Mouse (Mus musculus): Measurements from ENCODE around the gene Gm17268. TPM values are rescaled to one million over a fixed set of nuclear protein-coding genes. Genes with fewer than 3 reads are reported as not detected.
A peak's percentile ranks its signal among the peaks of the same experiment; 100 is the strongest.

Gm17268 gene
- polyA plus RNA-seq, 1 experiment = not detected

GRCm38 (mm10) chr11:82016181-82016780 is 22.1 kb downstream of the Gm17268 start:
- Histone ChIP-seq H3K79me2 (ENCODE audit: control insufficient read depth, insufficient read depth) (no peaks in the 10 kb centered on the region), H3K79me3 (ENCODE audit: low read depth) (no peaks in the 10 kb centered on the region), H3K27me3 (ENCODE audit: control insufficient read depth, insufficient read depth, insufficient read length) (no peaks in the 10 kb centered on the region), H3K4me3 (ENCODE audit: insufficient read depth, poor library complexity, severe bottlenecking) (no peak overlapping the region), H3K36me3 (ENCODE audit: control insufficient read depth, insufficient read depth) (no peaks in the 10 kb centered on the region), H3ac (ENCODE audit: control insufficient read depth, insufficient read length, low read depth) (no peak overlapping the region)
- no peak for TF ChIP-seq CEBPB (IDR thresholded peaks at IDR 0.05; ENCODE audit: low read depth)
- TF ChIP-seq MYOG (IDR thresholded peaks at IDR 0.05; ENCODE audit: control insufficient read depth, extremely low read depth, insufficient read length) = no peak
- TF ChIP-seq MAX (IDR thresholded peaks at IDR 0.05) = no peak
- TF ChIP-seq FOSL1 (IDR thresholded peaks at IDR 0.05; ENCODE audit: insufficient read depth, low read length, poor library complexity, severe bottlenecking) = no peak
- no peak for TF ChIP-seq MYOD1 (IDR thresholded peaks at IDR 0.05; ENCODE audit: control insufficient read depth, insufficient read length, low read depth)
- no peak for TF ChIP-seq CTCF (IDR thresholded peaks at IDR 0.05; ENCODE audit: control insufficient read depth, insufficient read depth, insufficient read length)

GRCm38 (mm10) chr11:82015066-82015465 is 23.3 kb downstream of the Gm17268 start:
- H3K4me3 ChIP-seq (ENCODE audit: insufficient read depth, poor library complexity, severe bottlenecking) = no peak overlapping the region

GRCm38 (mm10) chr11:82013756-82014155 is 24.6 kb downstream of the Gm17268 start:
- no peaks in the 10 kb centered on the region for H3K79me3 ChIP-seq (ENCODE audit: low read depth)
- no peak for TF ChIP-seq MYOG (IDR thresholded peaks at IDR 0.05; ENCODE audit: control insufficient read depth, extremely low read depth, insufficient read length)
- no peak for TF ChIP-seq USF1 (IDR thresholded peaks at IDR 0.05; ENCODE audit: low read depth)
- no peak for TF ChIP-seq MYOD1 (IDR thresholded peaks at IDR 0.05; ENCODE audit: control insufficient read depth, insufficient read length, low read depth)
- TF ChIP-seq FOSL1 (IDR thresholded peaks at IDR 0.05; ENCODE audit: insufficient read depth, low read length, poor library complexity, severe bottlenecking) = no peak
- TF ChIP-seq CEBPB (IDR thresholded peaks at IDR 0.05; ENCODE audit: low read depth) = no peak
- no peak for TF ChIP-seq MAX (IDR thresholded peaks at IDR 0.05)
- no peak for TF ChIP-seq CTCF (IDR thresholded peaks at IDR 0.05; ENCODE audit: control insufficient read depth, insufficient read depth, insufficient read length)
- H3K27me3 ChIP-seq (ENCODE audit: control insufficient read depth, insufficient read depth, insufficient read length) = no peaks in the 10 kb centered on the region
- H3K36me3 ChIP-seq (ENCODE audit: control insufficient read depth, insufficient read depth) = no peaks in the 10 kb centered on the region
- no peak overlapping the region for H3ac ChIP-seq (ENCODE audit: control insufficient read depth, insufficient read length, low read depth)
- no peaks in the 10 kb centered on the region for H3K79me2 ChIP-seq (ENCODE audit: control insufficient read depth, insufficient read depth)
- H3K4me3 ChIP-seq (ENCODE audit: insufficient read depth, poor library complexity, severe bottlenecking) = no peak overlapping the region

More at GRCm38 (mm10) chr11:82015066-82015465, 23.3 kb downstream of the Gm17268 start:
- Histone ChIP-seq H3ac (ENCODE audit: control insufficient read depth, insufficient read length, low read depth) (no peak overlapping the region), H3K79me2 (ENCODE audit: control insufficient read depth, insufficient read depth) (no peaks in the 10 kb centered on the region), H3K79me3 (ENCODE audit: low read depth) (no peaks in the 10 kb centered on the region), H3K27me3 (ENCODE audit: control insufficient read depth, insufficient read depth, insufficient read length) (no peaks in the 10 kb centered on the region), H3K36me3 (ENCODE audit: control insufficient read depth, insufficient read depth) (no peaks in the 10 kb centered on the region)
- peak; percentile 48 for TF ChIP-seq MYOD1 (IDR thresholded peaks at IDR 0.05; ENCODE audit: control insufficient read depth, insufficient read length, low read depth)
- TF ChIP-seq CEBPB (IDR thresholded peaks at IDR 0.05; ENCODE audit: low read depth) = peak; percentile 97
- peak; percentile 53 for TF ChIP-seq MAX (IDR thresholded peaks at IDR 0.05)
- TF ChIP-seq MYOG (IDR thresholded peaks at IDR 0.05; ENCODE audit: control insufficient read depth, extremely low read depth, insufficient read length) = no peak

- TF ChIP-seq MYOG (IDR thresholded peaks at IDR 0.05; ENCODE audit: control insufficient read depth, extremely low read depth, insufficient read length) (no peak), CTCF (IDR thresholded peaks at IDR 0.05; ENCODE audit: control insufficient read depth, insufficient read depth, insufficient read length) (no peak), MYOD1 (IDR thresholded peaks at IDR 0.05; ENCODE audit: control insufficient read depth, insufficient read length, low read depth) (peak; percentile 12), USF1 (IDR thresholded peaks at IDR 0.05; ENCODE audit: low read depth) (no peak), FOSL1 (IDR thresholded peaks at IDR 0.05; ENCODE audit: insufficient read depth, low read length, poor library complexity, severe bottlenecking) (peak; percentile 78), MAX (IDR thresholded peaks at IDR 0.05) (peak; percentile 29), CEBPB (IDR thresholded peaks at IDR 0.05; ENCODE audit: low read depth) (peak; percentile 28)
- H3ac ChIP-seq (ENCODE audit: control insufficient read depth, insufficient read length, low read depth) = no peak overlapping the region
- no peaks in the 10 kb centered on the region for H3K79me3 ChIP-seq (ENCODE audit: low read depth)
- H3K4me3 ChIP-seq (ENCODE audit: insufficient read depth, poor library complexity, severe bottlenecking) = no peak overlapping the region
- H3K36me3 ChIP-seq (ENCODE audit: control insufficient read depth, insufficient read depth) = no peaks in the 10 kb centered on the region
- H3K79me2 ChIP-seq (ENCODE audit: control insufficient read depth, insufficient read depth) = no peaks in the 10 kb centered on the region
- no peaks in the 10 kb centered on the region for H3K27me3 ChIP-seq (ENCODE audit: control insufficient read depth, insufficient read depth, insufficient read length)
Observed at GRCm38 (mm10) chr11:82011411-82012193, 26.8 kb downstream of the Gm17268 start.

- Histone ChIP-seq H3K4me3 (ENCODE audit: insufficient read depth, poor library complexity, severe bottlenecking) (no peak overlapping the region), H3K79me3 (ENCODE audit: low read depth) (no peaks in the 10 kb centered on the region), H3K79me2 (ENCODE audit: control insufficient read depth, insufficient read depth) (no peaks in the 10 kb centered on the region), H3K36me3 (ENCODE audit: control insufficient read depth, insufficient read depth) (no peaks in the 10 kb centered on the region), H3ac (ENCODE audit: control insufficient read depth, insufficient read length, low read depth) (no peak overlapping the region), H3K27me3 (ENCODE audit: control insufficient read depth, insufficient read depth, insufficient read length) (no peaks in the 10 kb centered on the region)
- TF ChIP-seq MYOG (IDR thresholded peaks at IDR 0.05; ENCODE audit: control insufficient read depth, extremely low read depth, insufficient read length) = no peak
- no peak for TF ChIP-seq USF1 (IDR thresholded peaks at IDR 0.05; ENCODE audit: low read depth)
- no peak for TF ChIP-seq CEBPB (IDR thresholded peaks at IDR 0.05; ENCODE audit: low read depth)
- no peak for TF ChIP-seq MAX (IDR thresholded peaks at IDR 0.05)
- TF ChIP-seq MYOD1 (IDR thresholded peaks at IDR 0.05; ENCODE audit: control insufficient read depth, insufficient read length, low read depth) = no peak
- TF ChIP-seq FOSL1 (IDR thresholded peaks at IDR 0.05; ENCODE audit: insufficient read depth, low read length, poor library complexity, severe bottlenecking) = no peak
- TF ChIP-seq CTCF (IDR thresholded peaks at IDR 0.05; ENCODE audit: control insufficient read depth, insufficient read depth, insufficient read length) = no peak
Observed at GRCm38 (mm10) chr11:82010115-82010514, 28.2 kb downstream of the Gm17268 start.
